Mouse (Mus musculus): ENCODE data around the gene Tex37. TPM values are rescaled to one million over a fixed set of nuclear protein-coding genes. Genes with fewer than 3 reads are reported as not detected.

Tex37 gene
- polyA plus RNA-seq, 1 experiment from 2014 or later, result not detected

DNA sequence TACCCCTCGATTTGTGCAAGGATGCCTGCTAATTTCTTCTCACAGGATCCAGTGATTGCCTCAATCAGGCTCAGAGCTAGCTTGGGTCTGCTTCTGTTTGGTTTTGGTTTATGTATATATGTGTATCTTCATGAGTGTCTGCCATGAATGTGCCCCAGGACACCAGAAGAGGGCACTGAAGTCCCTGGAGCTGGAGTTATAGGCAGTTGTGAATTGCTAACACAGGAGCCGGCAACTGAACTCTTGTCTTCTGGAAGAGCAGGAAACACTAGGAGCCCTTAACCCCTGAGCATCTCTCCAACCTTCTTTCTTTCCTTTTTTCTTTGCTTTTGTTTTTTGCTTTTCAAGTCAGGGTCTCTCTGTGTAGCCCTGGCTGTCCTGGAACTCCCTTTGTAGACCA lies 13.1 kb upstream of the Tex37 start:
- no peaks in the 10 kb centered on the region for H3K36me3 ChIP-seq
- no peak for ATAC-seq (ENCODE audit: low FRiP score, low read depth)
- H3K9ac ChIP-seq, result no peak overlapping the region
- H3K27me3 ChIP-seq, result no peaks in the 10 kb centered on the region
- no peak overlapping the region for H3K27ac ChIP-seq (replicated peaks)
- H3K4me1 ChIP-seq (replicated peaks), result no peaks in the 10 kb centered on the region
- no peak overlapping the region for H3K4me3 ChIP-seq
- no peak overlapping the region for H3K4me2 ChIP-seq
- H3K9me3 ChIP-seq, result no peaks in the 10 kb centered on the region
- WGBS, result 93% methylated on average over 2 of the region's 2 CpGs

DNA sequence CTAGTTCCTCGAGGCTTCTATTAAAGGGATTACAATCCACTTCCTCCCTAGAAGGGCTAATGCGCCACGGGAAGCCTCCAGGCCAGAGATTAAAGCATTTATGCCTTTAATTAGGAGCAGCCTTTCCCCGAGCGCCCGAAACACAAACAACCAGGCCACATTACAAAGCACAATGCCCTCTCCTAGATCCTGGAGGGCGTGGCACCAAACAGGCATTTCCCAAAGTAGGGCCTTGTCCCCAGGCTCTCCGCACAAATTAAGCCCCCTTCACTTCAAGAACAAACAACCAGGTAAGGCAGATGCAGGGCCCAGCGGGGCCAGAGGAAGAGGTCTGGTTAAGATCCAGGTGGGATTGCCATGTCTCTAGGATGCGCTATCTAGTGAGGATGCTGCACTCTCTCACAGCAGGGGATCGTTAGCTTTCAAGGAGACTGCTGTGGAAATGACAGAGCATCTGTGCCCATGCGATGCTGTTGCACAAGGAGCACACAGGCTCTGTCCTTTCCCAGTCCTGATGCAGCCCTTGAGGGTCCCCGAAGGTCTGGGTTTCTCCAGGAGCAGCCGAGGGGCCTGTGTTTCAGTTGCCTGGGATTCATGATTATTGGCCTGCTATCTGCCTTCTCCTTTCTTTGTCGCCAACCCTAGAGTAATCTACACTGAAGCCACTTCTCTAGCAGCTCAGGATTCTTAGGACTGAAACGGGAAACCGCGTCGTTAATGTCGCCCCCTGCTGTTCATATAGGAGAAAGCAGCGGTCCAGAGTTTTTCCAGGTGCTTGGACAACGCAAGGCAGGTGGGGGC lies 2.7 kb upstream of the Tex37 start:
- Histone ChIP-seq H3K27me3 (no peaks in the 10 kb centered on the region), H3K36me3 (no peaks in the 10 kb centered on the region), H3K4me1 (replicated peaks) (peaks cover 9% of the 10 kb centered on the region), H3K27ac (replicated peaks) (peak overlapping the region; percentile 77), H3K4me2 (peak overlapping the region; percentile 54), H3K4me3 (peak overlapping the region; percentile 26), H3K9ac (peak overlapping the region; percentile 50), H3K9me3 (no peaks in the 10 kb centered on the region)
- ATAC-seq (ENCODE audit: low FRiP score, low read depth), result peak; percentile 87
- WGBS, result 6% methylated on average over 22 of the region's 22 CpGs

DNA sequence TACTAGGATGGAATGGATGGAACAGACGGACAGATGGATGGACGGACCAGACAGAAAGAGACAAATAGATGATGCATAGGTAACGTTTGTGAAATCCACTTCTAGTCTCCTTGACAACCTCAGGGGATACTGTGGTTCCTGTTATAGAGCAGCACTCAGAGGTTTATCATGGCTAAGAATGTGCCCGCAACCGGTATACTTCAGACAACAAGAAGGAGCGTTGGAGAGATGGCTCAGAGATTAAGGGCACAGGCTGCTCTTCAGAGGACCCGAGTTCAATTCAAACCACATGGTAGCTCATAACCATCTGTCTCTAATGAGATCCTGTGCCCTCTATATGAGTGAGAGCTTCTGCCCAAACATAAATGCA lies 6.3 kb downstream of the Tex37 start:
- H3K9me3 ChIP-seq, result no peaks in the 10 kb centered on the region
- no peak overlapping the region for H3K9ac ChIP-seq
- H3K4me1 ChIP-seq (replicated peaks), result no peaks in the 10 kb centered on the region
- no peaks in the 10 kb centered on the region for H3K27me3 ChIP-seq
- H3K27ac ChIP-seq (replicated peaks), result no peak overlapping the region
- no peak; the same call in 1 of the 2 replicates for ATAC-seq (ENCODE audit: low FRiP score, low read depth)
- H3K4me3 ChIP-seq, result peak overlapping the region; percentile 16; the same call in 1 of the 2 replicates
- 66% methylated on average over 7 of the region's 7 CpGs for WGBS
- no peaks in the 10 kb centered on the region for H3K36me3 ChIP-seq
- H3K4me2 ChIP-seq, result peak overlapping the region; percentile 50

GRCm38 (mm10) chr6:70911668-70912395 lies 6.9 kb downstream of the Tex37 start:
- ATAC-seq (ENCODE audit: low FRiP score, low read depth), result peak; percentile 70
- Histone ChIP-seq H3K4me2 (peak overlapping the region; percentile 50), H3K4me3 (peak overlapping the region; percentile 16), H3K36me3 (no peaks in the 10 kb centered on the region), H3K4me1 (replicated peaks) (no peaks in the 10 kb centered on the region), H3K9ac (no peak overlapping the region), H3K9me3 (no peaks in the 10 kb centered on the region), H3K27ac (replicated peaks) (no peak overlapping the region), H3K27me3 (no peaks in the 10 kb centered on the region)
- 17% methylated on average over 20 of the region's 20 CpGs for WGBS

DNA sequence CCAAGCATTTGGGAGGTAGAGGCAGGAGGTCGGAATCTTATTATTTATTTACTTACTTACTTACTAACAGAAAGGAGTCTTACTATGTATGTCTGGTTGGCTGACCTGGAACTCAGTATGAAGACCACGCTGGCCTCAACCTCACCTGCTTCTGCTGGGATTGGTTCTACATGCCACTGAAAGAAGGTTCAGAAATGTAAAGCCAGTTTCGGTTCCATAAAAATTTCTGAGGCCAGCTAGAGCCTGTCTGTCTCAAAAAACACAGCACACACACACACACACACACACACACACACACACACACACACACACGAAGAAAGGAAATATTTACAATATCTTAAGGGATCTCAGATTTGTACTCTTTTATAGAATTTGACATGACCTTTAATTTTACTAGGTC lies 8.4 kb downstream of the Tex37 start:
- WGBS, result 79% methylated on average over 4 of the region's 4 CpGs
- Histone ChIP-seq H3K4me1 (replicated peaks) (no peaks in the 10 kb centered on the region), H3K4me2 (no peak overlapping the region), H3K27me3 (no peaks in the 10 kb centered on the region), H3K4me3 (no peak overlapping the region), H3K36me3 (peaks cover 9% of the 10 kb centered on the region), H3K9me3 (no peaks in the 10 kb centered on the region), H3K27ac (replicated peaks) (no peak overlapping the region), H3K9ac (no peak overlapping the region)
- ATAC-seq (ENCODE audit: low FRiP score, low read depth), result no peak

- Histone ChIP-seq H3K27me3 (no peaks in the 10 kb centered on the region), H3K4me3 (no peak overlapping the region), H3K9ac (no peak overlapping the region), H3K36me3 (peaks cover 13% of the 10 kb centered on the region), H3K27ac (replicated peaks) (no peak overlapping the region), H3K4me2 (no peak overlapping the region), H3K9me3 (no peaks in the 10 kb centered on the region), H3K4me1 (replicated peaks) (no peaks in the 10 kb centered on the region)
- no peak for ATAC-seq (ENCODE audit: low FRiP score, low read depth)
- WGBS, result 88% methylated on average over 7 of the region's 7 CpGs
Measured at GRCm38 (mm10) chr6:70909572-70909971, 9.2 kb downstream of the Tex37 start.

DNA sequence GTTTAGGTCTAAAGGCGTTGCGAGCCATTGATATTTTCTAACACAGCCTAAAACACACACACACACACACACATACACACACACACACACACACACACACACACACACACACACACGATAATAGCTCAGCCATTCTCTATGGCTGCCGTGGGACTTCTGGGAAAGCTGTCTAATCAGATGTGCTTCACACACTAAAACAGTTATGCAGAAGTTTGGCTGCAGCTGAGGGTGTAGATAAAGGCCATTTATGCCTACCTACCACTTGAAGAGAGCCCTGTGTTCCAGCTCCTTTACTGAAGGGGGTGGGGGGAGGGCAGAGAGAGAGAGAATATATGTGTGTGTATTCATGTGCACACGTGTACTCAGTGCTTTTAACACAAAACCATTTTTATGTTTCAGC lies 15.0 kb downstream of the Tex37 start:
- ATAC-seq (ENCODE audit: low FRiP score, low read depth), result no peak
- peaks cover 11% of the 10 kb centered on the region; the same call in 1 of the 2 replicates for H3K4me1 ChIP-seq (replicated peaks)

GRCm38 (mm10) chr6:70899594-70900003 lies 19.1 kb downstream of the Tex37 start:
- 22% methylated on average over 8 of the region's 8 CpGs for WGBS
- no peak overlapping the region for H3K9ac ChIP-seq
- no peak overlapping the region for H3K27ac ChIP-seq (replicated peaks)
- H3K4me3 ChIP-seq, result no peak overlapping the region
- H3K27me3 ChIP-seq, result no peaks in the 10 kb centered on the region
- no peaks in the 10 kb centered on the region for H3K9me3 ChIP-seq
- peaks cover 11% of the 10 kb centered on the region; the same call in 1 of the 2 replicates for H3K4me1 ChIP-seq (replicated peaks)
- H3K4me2 ChIP-seq, result no peak overlapping the region; the same call in 1 of the 2 replicates
- peak; percentile 55 for ATAC-seq (ENCODE audit: low FRiP score, low read depth)
- peaks cover 30% of the 10 kb centered on the region for H3K36me3 ChIP-seq

More for the DNA sequence above, 15.0 kb downstream of the Tex37 start:
- 81% methylated on average over 5 of the region's 5 CpGs for WGBS
- Histone ChIP-seq H3K4me3 (no peak overlapping the region), H3K27ac (replicated peaks) (no peak overlapping the region), H3K9me3 (no peaks in the 10 kb centered on the region), H3K27me3 (no peaks in the 10 kb centered on the region), H3K36me3 (peaks cover 31% of the 10 kb centered on the region), H3K9ac (no peak overlapping the region), H3K4me2 (no peak overlapping the region)

- Histone ChIP-seq H3K4me3 (no peak overlapping the region), H3K4me2 (no peak overlapping the region), H3K9me3 (no peaks in the 10 kb centered on the region), H3K27ac (replicated peaks) (no peak overlapping the region), H3K9ac (no peak overlapping the region), H3K4me1 (replicated peaks) (peaks cover 11% of the 10 kb centered on the region; the same call in 1 of the 2 replicates), H3K36me3 (peaks cover 33% of the 10 kb centered on the region), H3K27me3 (no peaks in the 10 kb centered on the region)
- WGBS, result 83% methylated on average over 6 of the region's 6 CpGs
- no peak for ATAC-seq (ENCODE audit: low FRiP score, low read depth)
Measured at GRCm38 (mm10) chr6:70898166-70898565, 20.6 kb downstream of the Tex37 start.

DNA sequence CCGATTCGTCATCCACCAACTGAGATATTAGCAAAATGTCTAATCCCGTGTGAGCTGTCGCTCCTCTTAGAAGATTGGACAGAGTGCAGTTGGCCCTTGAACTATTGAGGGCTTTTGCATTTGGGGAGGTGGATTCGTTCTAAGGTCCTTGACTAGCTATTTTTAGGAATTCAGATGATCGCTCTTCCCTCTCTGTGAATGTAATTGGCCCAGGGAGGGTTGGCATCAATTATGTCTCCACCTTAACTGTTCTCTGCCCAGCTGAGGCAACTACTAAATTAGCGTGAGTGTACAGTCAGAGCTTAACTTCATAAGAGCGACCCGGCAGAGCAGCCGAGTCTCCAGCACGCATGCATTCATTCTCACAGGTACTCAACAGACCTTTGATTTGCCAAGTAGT lies 30.7 kb downstream of the Tex37 start:
- H3K36me3 ChIP-seq, result peaks cover 84% of the 10 kb centered on the region
- 89% methylated on average over 11 of the region's 11 CpGs for WGBS

GRCm38 (mm10) chr6:70880714-70881304 lies 37.9 kb downstream of the Tex37 start:
- peaks cover 42% of the 10 kb centered on the region for H3K36me3 ChIP-seq
- H3K27me3 ChIP-seq, result no peaks in the 10 kb centered on the region
- 12% methylated on average over 5 of the region's 5 CpGs for WGBS
- H3K27ac ChIP-seq (replicated peaks), result no peak overlapping the region
- no peak overlapping the region for H3K4me3 ChIP-seq
- no peak overlapping the region for H3K9ac ChIP-seq
- H3K9me3 ChIP-seq, result no peaks in the 10 kb centered on the region
- no peak overlapping the region for H3K4me2 ChIP-seq
- ATAC-seq (ENCODE audit: low FRiP score, low read depth), result peak; percentile 59; the same call in 1 of the 2 replicates
- H3K4me1 ChIP-seq (replicated peaks), result no peaks in the 10 kb centered on the region

More for the DNA sequence above, 30.7 kb downstream of the Tex37 start:
- Histone ChIP-seq H3K4me2 (no peak overlapping the region), H3K27me3 (no peaks in the 10 kb centered on the region), H3K9me3 (no peaks in the 10 kb centered on the region), H3K9ac (no peak overlapping the region), H3K27ac (replicated peaks) (no peak overlapping the region), H3K4me1 (replicated peaks) (no peaks in the 10 kb centered on the region), H3K4me3 (no peak overlapping the region)
- ATAC-seq (ENCODE audit: low FRiP score, low read depth), result no peak

DNA sequence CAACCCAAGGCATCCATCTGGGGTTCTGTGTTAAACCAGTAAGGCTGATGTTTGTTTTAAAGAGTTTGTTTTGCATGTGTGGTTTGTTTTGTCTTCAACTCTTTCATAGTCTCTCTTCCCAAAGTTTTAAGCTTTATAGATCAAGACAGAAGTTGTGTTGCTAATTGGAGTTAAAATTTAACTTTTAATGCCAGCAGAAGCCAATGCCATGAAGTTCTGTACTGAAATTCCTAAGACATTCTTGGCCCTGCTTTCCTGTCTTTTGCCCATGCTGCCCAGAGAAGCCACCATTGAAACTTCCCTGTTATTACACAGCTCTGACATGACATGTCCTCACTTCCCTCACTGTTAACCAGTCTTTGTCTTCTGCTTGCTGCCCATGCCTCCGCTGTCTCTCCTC lies 43.7 kb downstream of the Tex37 start:
- no peak overlapping the region for H3K27ac ChIP-seq (replicated peaks)
- H3K4me2 ChIP-seq, result no peak overlapping the region
- H3K9me3 ChIP-seq, result no peaks in the 10 kb centered on the region
- H3K9ac ChIP-seq, result no peak overlapping the region
- H3K36me3 ChIP-seq, result 0 out of 2 replicates have a peak, but pooled peaks cover 10% of the 10 kb centered on the region
- no peak for ATAC-seq (ENCODE audit: low FRiP score, low read depth)
- peaks cover 14% of the 10 kb centered on the region for H3K4me1 ChIP-seq (replicated peaks)
- H3K27me3 ChIP-seq, result no peaks in the 10 kb centered on the region
- no peak overlapping the region for H3K4me3 ChIP-seq
- 97% methylated on average over 1 of the region's 1 CpGs for WGBS
